Mouse (Mus musculus) neural tube, embryonic 15.5 days (tissue): ENCODE measurements around the gene Kras. TPM values are rescaled to one million over a fixed set of nuclear protein-coding genes. Genes with fewer than 3 reads are reported as not detected.

Experiments
- ATAC-seq: fragments of 200-750 bp; cut with Nextera tagmentation; 2 replicates; pipeline ENCODE4 v1.8.0; 2017; ENCODE audit warnings: mild to moderate bottlenecking, moderate TSS enrichment, moderate library complexity; ENCODE audit not compliant: low FRiP score
- H3K27ac ChIP-seq: fragments of 300-500 bp; sonication (generic); replicated peaks from 2 replicates; pipeline ENCODE4 v1.5.1; 2015; ENCODE audit warnings: mild to moderate bottlenecking, inconsistent platforms
- H3K27me3 ChIP-seq: fragments of 300-500 bp; sonication (generic); replicated peaks from 2 replicates; pipeline ENCODE4 v1.6.1; 2015; ENCODE audit warnings: inconsistent platforms
- H3K36me3 ChIP-seq: fragments of 300-500 bp; sonication (generic); 2 replicates; pipeline ENCODE4 v1.6.1; 2015; ENCODE audit warnings: inconsistent platforms
- H3K4me1 ChIP-seq: fragments of 300-500 bp; sonication (generic); 2 replicates; pipeline ENCODE4 v1.6.1; 2015; ENCODE audit warnings: inconsistent platforms
- H3K4me2 ChIP-seq: fragments of 300-500 bp; sonication (generic); 2 replicates; pipeline ENCODE4 v1.6.1; 2015; ENCODE audit warnings: inconsistent platforms, mild to moderate bottlenecking, moderate library complexity
- H3K4me3 ChIP-seq: fragments of 300-500 bp; sonication (generic); replicated peaks from 2 replicates; pipeline ENCODE4 v1.5.1; 2015; ENCODE audit warnings: mild to moderate bottlenecking, inconsistent platforms
- H3K9ac ChIP-seq: fragments of 300-500 bp; sonication (generic); replicated peaks from 2 replicates; pipeline ENCODE4 v1.6.1; 2015; ENCODE audit warnings: mild to moderate bottlenecking, inconsistent platforms
- H3K9me3 ChIP-seq: fragments of 300-500 bp; sonication (generic); replicated peaks from 2 replicates; pipeline ENCODE4 v1.6.1; 2016; ENCODE audit warnings: inconsistent platforms
- WGBS: fragments of 180-500 bp; shearing (Covaris S2); methylation state at CpG from one replicate; pipeline ENCODE4 v1.1.7; 2015; ENCODE audit warnings: mixed read lengths; 5-methylcytosine and 5-hydroxymethylcytosine counted together
- polyA plus RNA-seq: library from polyadenylated mRNA; unstranded; fragments of >200 nt; fragmentation: Nextera tagmentation; extraction: Ambion mirVana; gene quantifications from 2 replicates; pipeline ENCODE4 v1.2.1, GENCODE M21; 2015

Kras gene
- polyA plus RNA-seq, 1 experiment from 2014 or later = 69.6 TPM

DNA sequence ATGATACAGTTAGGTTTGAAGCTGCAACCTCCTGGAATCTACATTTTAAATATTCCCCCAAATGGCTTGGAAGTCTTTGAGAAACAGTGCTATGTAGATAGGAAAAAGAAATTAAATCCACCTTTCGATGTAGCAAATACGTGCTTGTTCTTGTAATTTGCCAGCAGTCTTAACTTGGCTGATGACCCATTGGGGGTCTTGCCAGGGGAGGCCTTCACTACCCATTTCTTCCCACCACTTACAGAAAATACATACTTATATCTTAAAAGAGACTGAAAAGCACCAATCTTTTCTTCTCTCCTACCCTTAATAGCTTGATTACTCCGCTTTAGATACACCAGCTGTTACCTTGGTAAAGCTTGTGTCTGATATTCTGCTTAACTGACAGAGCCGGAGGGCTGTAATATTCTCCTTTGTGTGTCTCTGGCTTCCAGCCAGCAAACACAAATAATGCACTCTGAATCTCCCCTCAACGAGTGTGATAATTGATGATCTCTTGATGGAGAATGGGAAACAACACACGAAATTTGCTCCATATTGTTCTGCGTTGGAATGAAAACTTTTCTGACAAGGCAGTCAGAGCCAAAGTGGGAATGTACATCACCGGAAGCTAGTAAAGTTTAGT is 39.9 kb downstream of the Kras start:
- ATAC-seq = 0 out of 2 replicates have a peak, but pooled peaks have one; percentile 1
- 26% methylated on average over 8 of the region's 8 CpGs for WGBS
- Histone ChIP-seq H3K9me3 (no peaks in the 10 kb centered on the region), H3K36me3 (no peaks in the 10 kb centered on the region), H3K27ac (peak overlapping the region; percentile 63), H3K27me3 (no peaks in the 10 kb centered on the region), H3K4me1 (peaks cover 15% of the 10 kb centered on the region), H3K4me3 (peak overlapping the region; percentile 81), H3K9ac (0 out of 2 replicates have a peak overlapping the region, but pooled peaks have one; percentile 34), H3K4me2 (peak overlapping the region; percentile 79)

DNA sequence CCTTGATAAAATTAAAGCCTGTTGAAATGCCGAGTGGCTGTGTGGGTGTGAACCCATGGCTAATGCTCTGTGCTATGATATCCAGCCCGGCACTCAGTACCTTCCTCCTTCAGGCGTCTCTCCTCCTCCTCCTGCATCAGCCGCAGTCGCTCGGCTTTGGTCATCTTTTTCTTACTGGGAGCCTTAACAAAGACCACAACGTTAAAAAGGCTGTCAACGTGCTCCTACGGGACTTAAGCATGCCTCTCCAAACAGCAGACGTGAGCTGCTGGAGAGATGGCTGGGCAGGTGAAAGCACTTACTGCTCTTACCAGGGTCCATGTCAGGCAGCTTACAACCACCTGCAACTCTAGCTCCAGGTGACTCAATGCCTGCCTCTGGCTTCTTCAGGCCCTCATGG is 44.9 kb downstream of the Kras start:
- 78% methylated on average over 10 of the region's 10 CpGs for WGBS
- H3K4me3 ChIP-seq = no peak overlapping the region
- peaks cover 2% of the 10 kb centered on the region for H3K4me1 ChIP-seq
- ATAC-seq = no peak
- no peaks in the 10 kb centered on the region for H3K36me3 ChIP-seq
- no peaks in the 10 kb centered on the region for H3K9me3 ChIP-seq
- H3K4me2 ChIP-seq = no peak overlapping the region
- H3K9ac ChIP-seq = no peak overlapping the region
- H3K27me3 ChIP-seq = no peaks in the 10 kb centered on the region
- no peak overlapping the region for H3K27ac ChIP-seq

DNA sequence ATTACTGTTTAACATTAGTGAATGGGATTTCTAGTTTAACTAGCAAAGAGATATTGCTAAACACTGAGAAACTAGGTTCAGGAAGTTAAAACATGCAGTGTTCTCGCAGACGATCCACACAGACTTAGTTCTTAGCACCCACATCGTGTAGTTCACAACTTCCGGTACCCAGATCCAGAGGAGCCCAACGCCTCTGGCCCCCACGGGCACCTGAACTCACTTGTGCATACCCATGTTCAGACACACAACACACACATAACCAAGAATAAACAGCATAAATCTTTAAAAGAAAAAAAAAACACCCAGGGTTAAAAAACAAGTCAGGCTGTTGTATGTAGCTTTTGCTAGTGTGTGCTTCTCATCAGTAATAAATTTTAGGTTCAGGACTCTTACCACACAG is 45.6 kb downstream of the Kras start:
- WGBS = 90% methylated on average over 6 of the region's 6 CpGs
- Histone ChIP-seq H3K36me3 (no peaks in the 10 kb centered on the region), H3K27me3 (no peaks in the 10 kb centered on the region), H3K4me3 (no peak overlapping the region), H3K9ac (no peak overlapping the region), H3K9me3 (no peaks in the 10 kb centered on the region), H3K27ac (no peak overlapping the region), H3K4me2 (no peak overlapping the region), H3K4me1 (no peaks in the 10 kb centered on the region)
- ATAC-seq = no peak

DNA sequence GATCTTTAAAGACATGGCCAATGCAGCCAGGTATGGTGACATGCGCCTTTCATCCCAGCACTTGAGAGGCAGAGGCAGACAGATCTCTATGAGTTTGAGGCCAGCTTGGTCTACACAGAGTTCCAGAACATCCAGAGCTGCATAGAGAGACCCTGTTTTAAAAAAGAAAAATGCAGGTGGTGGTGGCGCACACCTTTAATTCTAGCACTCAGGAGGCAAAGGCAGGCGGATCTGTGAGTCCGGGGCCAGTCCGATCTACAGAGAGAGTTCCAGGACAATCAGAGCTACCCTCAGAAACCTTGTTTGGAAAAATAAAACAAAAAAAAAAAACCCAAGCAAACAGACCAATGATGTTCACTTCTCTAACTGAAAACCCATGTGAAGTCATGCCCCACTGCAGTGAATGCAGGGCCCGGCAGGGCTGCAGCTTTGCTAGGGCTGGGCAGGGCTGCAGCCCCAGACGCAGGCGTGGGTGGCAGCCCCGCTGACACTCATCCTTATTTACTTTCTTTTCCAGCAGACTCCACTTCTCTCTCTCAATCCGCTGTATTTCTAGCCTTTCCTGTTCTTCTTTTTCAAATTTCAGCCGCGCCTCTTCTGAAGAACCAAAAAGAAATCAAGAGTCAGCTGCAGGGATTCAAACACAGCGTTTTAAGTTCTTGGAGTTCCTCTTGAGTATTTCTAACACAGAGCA is 47.5 kb downstream of the Kras start:
- Histone ChIP-seq H3K9ac (no peak overlapping the region), H3K36me3 (no peaks in the 10 kb centered on the region), H3K9me3 (no peaks in the 10 kb centered on the region), H3K4me3 (no peak overlapping the region), H3K4me2 (no peak overlapping the region), H3K27ac (no peak overlapping the region), H3K27me3 (no peaks in the 10 kb centered on the region), H3K4me1 (no peaks in the 10 kb centered on the region)
- ATAC-seq = no peak
- whole genome bisulfite sequencing = 84% methylated on average over 13 of the region's 13 CpGs

DNA sequence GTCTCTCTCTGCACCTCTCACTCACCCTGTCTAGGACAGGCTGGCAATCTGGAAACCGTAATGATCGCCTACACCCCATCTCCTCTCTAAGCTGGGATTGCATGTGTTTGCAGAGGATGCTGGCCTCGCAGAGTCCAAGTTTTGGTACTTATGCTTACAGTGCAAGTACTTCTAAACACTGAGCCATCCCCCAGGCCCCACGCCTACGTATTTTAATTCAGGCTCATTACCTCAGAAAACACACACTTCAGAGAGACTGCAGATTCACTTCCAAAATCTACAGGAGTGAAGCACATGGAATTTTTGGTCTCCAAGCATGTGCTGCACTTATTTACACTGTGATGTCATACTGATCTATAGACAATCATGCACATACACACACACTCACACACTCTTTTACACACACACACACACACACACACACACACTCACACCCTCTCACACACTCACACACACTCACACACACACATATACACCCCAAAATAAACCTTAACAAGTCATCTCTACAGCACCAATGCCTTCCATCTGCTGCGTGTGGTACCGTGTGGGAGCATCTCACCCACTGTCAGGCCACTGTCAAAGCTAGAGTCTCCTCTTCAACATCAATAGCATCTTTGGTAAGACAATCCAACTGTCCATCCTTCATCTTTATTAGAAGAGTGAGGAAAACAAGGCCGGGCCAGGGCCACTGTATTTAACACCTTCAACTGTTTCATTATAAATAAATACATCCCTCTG is 51.9 kb downstream of the Kras start:
- Histone ChIP-seq H3K4me3 (no peak overlapping the region), H3K9me3 (no peaks in the 10 kb centered on the region), H3K36me3 (no peaks in the 10 kb centered on the region), H3K9ac (no peak overlapping the region), H3K27me3 (no peaks in the 10 kb centered on the region), H3K4me2 (no peak overlapping the region), H3K27ac (no peak overlapping the region), H3K4me1 (no peaks in the 10 kb centered on the region)
- 93% methylated on average over 8 of the region's 8 CpGs for WGBS
- ATAC-seq = no peak

DNA sequence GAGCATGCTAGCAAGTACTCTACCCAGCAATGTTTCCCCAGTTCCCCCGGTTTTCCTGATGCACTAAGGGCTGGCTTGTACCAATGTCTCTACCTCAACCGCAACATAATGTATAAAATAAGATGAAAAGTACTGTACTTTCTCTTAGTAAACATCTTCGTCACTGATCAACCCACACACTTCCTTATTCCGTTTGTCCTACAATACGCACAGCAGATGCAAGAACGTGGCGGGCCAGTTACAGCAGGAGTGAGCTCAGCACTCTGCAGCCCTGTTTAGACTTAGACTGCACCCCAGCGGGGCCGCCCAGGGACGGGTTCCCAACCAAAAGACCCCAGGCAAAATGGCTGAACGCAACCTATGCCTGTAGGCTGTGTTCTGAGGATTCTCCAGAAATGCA is 56.6 kb downstream of the Kras start:
- Histone ChIP-seq H3K4me1 (no peaks in the 10 kb centered on the region), H3K36me3 (no peaks in the 10 kb centered on the region), H3K4me3 (no peak overlapping the region), H3K4me2 (no peak overlapping the region), H3K27me3 (no peaks in the 10 kb centered on the region), H3K9me3 (no peaks in the 10 kb centered on the region), H3K9ac (no peak overlapping the region), H3K27ac (no peak overlapping the region)
- no peak for ATAC-seq
- WGBS = 84% methylated on average over 11 of the region's 11 CpGs

DNA sequence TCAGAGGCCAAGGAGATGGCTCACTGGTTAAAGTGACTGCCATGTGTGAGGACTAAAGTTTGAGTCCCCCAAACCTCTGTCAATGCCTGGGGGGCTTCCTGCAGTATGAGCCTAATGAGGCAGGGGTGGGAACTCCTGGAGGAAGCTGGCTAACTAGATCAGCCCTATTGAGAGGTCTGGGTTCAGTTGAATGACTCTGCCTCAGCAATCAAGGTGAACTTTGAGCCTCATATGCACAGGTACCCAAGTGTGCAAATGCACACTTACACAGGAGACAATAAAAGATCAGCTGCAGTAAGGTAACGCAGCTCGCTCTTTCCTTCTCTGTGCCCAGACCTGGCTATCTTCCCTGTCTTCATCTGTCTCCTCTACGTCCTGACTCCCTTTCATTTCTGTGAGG is 57.0 kb downstream of the Kras start:
- 90% methylated on average over 3 of the region's 3 CpGs for WGBS
- H3K4me2 ChIP-seq = no peak overlapping the region
- H3K9me3 ChIP-seq = no peaks in the 10 kb centered on the region
- H3K9ac ChIP-seq = no peak overlapping the region
- H3K4me1 ChIP-seq = no peaks in the 10 kb centered on the region
- ATAC-seq = no peak
- no peak overlapping the region for H3K4me3 ChIP-seq
- no peaks in the 10 kb centered on the region for H3K27me3 ChIP-seq
- H3K27ac ChIP-seq = no peak overlapping the region
- H3K36me3 ChIP-seq = no peaks in the 10 kb centered on the region

DNA sequence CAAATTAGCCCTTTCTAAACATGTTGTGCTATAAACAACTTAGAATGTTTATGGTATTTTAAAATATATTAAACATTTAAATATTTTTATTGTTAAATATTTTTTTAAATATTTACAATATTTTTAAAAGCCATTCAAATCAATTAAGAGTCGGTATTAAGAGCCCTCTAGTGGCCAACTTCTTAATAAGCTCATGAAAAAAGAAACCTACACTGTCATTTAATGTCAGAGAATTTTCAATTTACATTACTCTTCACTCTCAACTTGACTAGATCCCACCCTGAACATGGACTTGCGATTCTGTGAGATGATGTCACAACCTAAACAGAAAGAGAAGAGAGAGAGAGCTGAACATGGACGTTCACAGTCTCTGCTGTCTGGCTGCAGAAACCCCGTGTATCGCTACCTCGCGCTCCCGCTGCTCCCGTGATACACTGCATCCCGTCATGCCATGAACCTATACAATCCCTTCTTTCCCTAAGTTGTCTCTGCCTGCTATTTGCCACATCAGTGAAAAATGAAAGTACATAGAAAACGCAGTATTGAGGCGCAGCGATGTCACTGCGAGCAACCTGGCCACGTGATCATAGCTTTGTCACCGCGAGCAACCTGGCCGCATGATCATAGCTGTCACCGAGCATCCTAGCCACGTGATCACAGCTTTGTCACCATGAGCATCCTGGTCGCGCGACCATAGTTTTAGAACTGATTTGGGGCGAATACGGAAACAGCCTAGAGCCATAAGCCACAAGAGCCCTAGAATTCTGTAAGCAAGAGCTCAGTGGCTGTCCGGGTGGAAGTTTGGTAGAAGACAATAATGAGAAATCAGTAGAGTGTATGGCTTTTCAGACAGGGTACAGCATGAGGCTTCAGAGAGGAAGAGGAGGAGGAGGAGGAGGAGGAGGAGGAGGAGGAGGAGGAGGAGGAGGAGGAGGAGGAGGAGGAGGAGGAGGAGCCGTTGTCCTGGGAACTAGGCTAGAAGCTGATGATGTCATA is 62.6 kb downstream of the Kras start:
- peak; percentile 82 for ATAC-seq

DNA sequence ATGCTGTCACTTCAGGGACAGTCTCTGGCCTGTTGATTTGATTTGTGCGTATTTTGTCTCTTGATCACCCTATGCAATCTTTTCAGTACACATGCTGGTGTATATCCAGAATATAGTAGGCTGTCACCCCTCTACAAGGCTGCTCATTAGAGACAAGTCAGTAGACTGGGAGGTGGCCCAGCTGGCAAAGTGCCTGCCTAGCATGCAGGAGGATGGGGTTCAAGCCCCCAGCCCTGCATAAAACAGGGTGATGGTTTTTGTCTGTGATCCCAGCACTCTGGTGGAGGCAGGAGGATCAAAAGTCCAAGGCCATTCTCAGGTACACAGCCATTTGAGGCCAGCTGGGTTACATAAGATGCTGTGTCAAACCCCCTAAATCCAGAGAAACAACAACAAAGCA is 63.9 kb downstream of the Kras start:
- no peak for ATAC-seq
- H3K36me3 ChIP-seq = no peaks in the 10 kb centered on the region
- H3K9ac ChIP-seq = no peak overlapping the region
- H3K4me3 ChIP-seq = no peak overlapping the region
- 100% methylated on average over 1 of the region's 1 CpGs for WGBS
- no peak overlapping the region for H3K27ac ChIP-seq
- no peaks in the 10 kb centered on the region for H3K27me3 ChIP-seq
- no peaks in the 10 kb centered on the region for H3K9me3 ChIP-seq
- H3K4me1 ChIP-seq = no peaks in the 10 kb centered on the region
- H3K4me2 ChIP-seq = no peak overlapping the region

More for the DNA sequence above, 62.6 kb downstream of the Kras start:
- H3K9me3 ChIP-seq = no peaks in the 10 kb centered on the region
- peak overlapping the region; percentile 42; the same call in 1 of the 2 replicates for H3K9ac ChIP-seq
- H3K27me3 ChIP-seq = no peaks in the 10 kb centered on the region
- H3K4me2 ChIP-seq = peak overlapping the region; percentile 49
- no peaks in the 10 kb centered on the region for H3K4me1 ChIP-seq
- peak overlapping the region; percentile 27 for H3K4me3 ChIP-seq
- H3K36me3 ChIP-seq = no peaks in the 10 kb centered on the region
- H3K27ac ChIP-seq = peak overlapping the region; percentile 77
- WGBS = 60% methylated on average over 27 of the region's 27 CpGs

DNA sequence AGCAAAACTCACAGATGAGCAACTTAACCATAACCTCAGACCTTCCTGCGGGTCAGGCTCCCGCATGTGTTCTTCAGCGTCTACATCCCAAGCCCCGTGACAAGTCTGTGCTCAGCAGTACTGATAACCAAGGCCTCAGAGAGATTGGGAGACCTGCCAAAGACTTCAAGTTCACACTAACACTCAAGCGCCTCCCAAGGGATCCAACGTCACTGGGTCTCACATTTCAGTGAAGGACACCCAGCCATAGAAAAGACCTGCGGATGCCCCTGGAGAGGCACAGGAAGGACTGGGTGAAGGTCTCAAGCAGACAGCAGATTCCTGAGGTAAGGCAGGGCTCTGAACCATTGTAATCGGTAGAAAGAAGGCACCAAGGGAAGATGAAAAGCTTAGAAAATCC is 68.0 kb downstream of the Kras start:
- no peak overlapping the region for H3K27ac ChIP-seq
- H3K4me3 ChIP-seq = no peak overlapping the region
- H3K4me2 ChIP-seq = no peak overlapping the region
- 84% methylated on average over 8 of the region's 8 CpGs for WGBS
- no peak for ATAC-seq
- no peaks in the 10 kb centered on the region for H3K9me3 ChIP-seq
- no peaks in the 10 kb centered on the region for H3K4me1 ChIP-seq
- no peaks in the 10 kb centered on the region for H3K36me3 ChIP-seq
- no peaks in the 10 kb centered on the region for H3K27me3 ChIP-seq
- no peak overlapping the region for H3K9ac ChIP-seq

DNA sequence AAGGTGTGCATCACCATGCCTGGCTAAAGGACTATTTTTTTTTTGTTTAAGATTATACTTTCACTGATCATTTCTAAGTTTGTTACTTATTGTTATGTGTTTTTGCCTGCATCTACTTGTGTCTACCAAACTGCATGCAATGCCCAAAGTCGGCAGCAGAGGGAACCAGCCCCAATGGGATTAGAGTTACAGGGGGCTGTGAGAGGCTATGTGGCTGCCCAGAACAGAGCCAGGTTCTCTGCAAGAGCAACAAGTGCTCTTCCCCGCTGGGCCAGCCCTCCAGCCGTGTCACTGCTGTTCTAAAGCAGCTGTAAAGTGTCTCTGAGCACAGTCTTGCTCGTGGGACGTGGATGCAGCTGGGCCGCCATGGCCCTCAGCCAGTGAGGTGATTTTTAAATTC is 70.4 kb downstream of the Kras start:
- Histone ChIP-seq H3K9ac (no peak overlapping the region), H3K27ac (no peak overlapping the region), H3K27me3 (peaks cover 21% of the 10 kb centered on the region), H3K4me2 (no peak overlapping the region), H3K4me1 (peaks cover 8% of the 10 kb centered on the region), H3K4me3 (no peak overlapping the region), H3K36me3 (no peaks in the 10 kb centered on the region), H3K9me3 (no peaks in the 10 kb centered on the region)
- 25% methylated on average over 6 of the region's 6 CpGs for WGBS
- no peak for ATAC-seq
